Mouse (Mus musculus) liver, adult 2 months (tissue): ENCODE measurements at regions not wholly inside any gene's neighbourhood (a gene's known extent, or its start where the extent isn't known, plus 50 kb on each side); places are given as distances from the start of the nearest gene placed in this dataset.

Experiments used
- DNase-seq: peaks from one replicate; pipeline ENCODE4 v3.0.0-alpha.2; 2011; ENCODE audit warnings: low read depth, low spot score; ENCODE audit errors: extremely low read depth
- H3K27ac ChIP-seq: fragments of 200-500 bp; replicated peaks from 2 replicates; pipeline ENCODE4 v1.5.1; 2012; ENCODE audit warnings: low read depth, mild to moderate bottlenecking, control low read depth, inconsistent platforms, low read length; ENCODE audit not compliant: insufficient read depth
- H3K27me3 ChIP-seq: fragments of 200-500 bp; 2 replicates; pipeline ENCODE4 v1.6.1; 2012; ENCODE audit warnings: mild to moderate bottlenecking, moderate library complexity, low read length, inconsistent platforms; ENCODE audit not compliant: control insufficient read depth, insufficient read depth
- H3K36me3 ChIP-seq: fragments of 200-500 bp; 2 replicates; pipeline ENCODE4 v1.6.1; 2012; ENCODE audit warnings: low read length, inconsistent platforms; ENCODE audit not compliant: control insufficient read depth, insufficient read depth
- H3K4me1 ChIP-seq: fragments of 200-500 bp; 2 replicates; pipeline ENCODE4 v1.6.1; 2011; ENCODE audit warnings: low read length; ENCODE audit not compliant: control insufficient read depth, insufficient read depth
- H3K4me3 ChIP-seq: fragments of 200-500 bp; 2 replicates; pipeline ENCODE4 v1.5.1; 2011; ENCODE audit warnings: low read depth, mild to moderate bottlenecking, control low read depth, low read length, moderate library complexity; ENCODE audit not compliant: insufficient read depth
- H3K79me2 ChIP-seq: fragments of 200-500 bp; 2 replicates; pipeline ENCODE4 v1.6.1; 2012; ENCODE audit warnings: inconsistent platforms, mild to moderate bottlenecking, low read length, moderate library complexity; ENCODE audit not compliant: control insufficient read depth, insufficient read depth
- H3K9ac ChIP-seq: fragments of 200-500 bp; 2 replicates; pipeline ENCODE4 v1.6.1; 2012; ENCODE audit warnings: low read depth, mild to moderate bottlenecking, control low read depth, inconsistent platforms, low read length
- CTCF ChIP-seq: fragments of 200-500 bp; IDR thresholded peaks from 2 replicates; pipeline ENCODE4 v1.5.1; 2011; ENCODE audit warnings: low read depth, low read length, control low read depth
- POLR2A ChIP-seq: fragments of 200-500 bp; IDR thresholded peaks from 2 replicates; pipeline ENCODE4 v1.6.1; 2011; ENCODE audit warnings: low read length, control low read depth; ENCODE audit not compliant: insufficient read depth; ENCODE audit errors: extremely low read depth
- WGBS: fragments of 180-500 bp; shearing (Covaris S2); methylation state at CpG from one replicate; pipeline ENCODE4 v1.1.7; 2018; 5-methylcytosine and 5-hydroxymethylcytosine counted together

- Histone ChIP-seq H3K9ac (no peak overlapping the region), H3K27ac (no peak overlapping the region), H3K27me3 (no peaks in the 10 kb centered on the region), H3K79me2 (no peaks in the 10 kb centered on the region), H3K4me3 (no peak overlapping the region), H3K4me1 (no peaks in the 10 kb centered on the region), H3K36me3 (no peaks in the 10 kb centered on the region)
- TF ChIP-seq CTCF = no peak
- no peak for DNase-seq
- 85% methylated on average over 3 of the region's 3 CpGs for WGBS
Observed at GRCm38 (mm10) chr13:82000681-82001212, 217.9 kb downstream of the Cetn3 start.

GRCm38 (mm10) chr13:82005929-82006726, 223.3 kb downstream of the Cetn3 start:
- H3K27me3 ChIP-seq = no peaks in the 10 kb centered on the region
- H3K36me3 ChIP-seq = no peaks in the 10 kb centered on the region
- H3K9ac ChIP-seq = no peak overlapping the region
- 73% methylated on average over 7 of the region's 7 CpGs for WGBS
- TF ChIP-seq CTCF = no peak
- no peak for TF ChIP-seq POLR2A
- no peak overlapping the region for H3K27ac ChIP-seq
- H3K4me1 ChIP-seq = no peaks in the 10 kb centered on the region
- no peak for DNase-seq
- H3K4me3 ChIP-seq = no peak overlapping the region
- H3K79me2 ChIP-seq = no peaks in the 10 kb centered on the region

GRCm38 (mm10) chr13:82007222-82007621, 224.3 kb downstream of the Cetn3 start:
- Histone ChIP-seq H3K9ac (no peak overlapping the region), H3K4me1 (no peaks in the 10 kb centered on the region), H3K36me3 (no peaks in the 10 kb centered on the region), H3K79me2 (no peaks in the 10 kb centered on the region), H3K27ac (no peak overlapping the region), H3K4me3 (no peak overlapping the region), H3K27me3 (no peaks in the 10 kb centered on the region)
- no peak for DNase-seq
- no peak for TF ChIP-seq POLR2A
- TF ChIP-seq CTCF = no peak

GRCm38 (mm10) chr13:82039623-82040022, 256.7 kb downstream of the Cetn3 start:
- H3K9ac ChIP-seq = no peak overlapping the region
- H3K4me3 ChIP-seq = no peak overlapping the region
- no peaks in the 10 kb centered on the region for H3K4me1 ChIP-seq
- H3K36me3 ChIP-seq = no peaks in the 10 kb centered on the region
- DNase-seq = no peak
- no peaks in the 10 kb centered on the region for H3K27me3 ChIP-seq
- 31% methylated on average over 2 of the region's 2 CpGs for WGBS
- H3K79me2 ChIP-seq = no peaks in the 10 kb centered on the region
- no peak for TF ChIP-seq POLR2A
- 0 out of 2 replicates have a peak, but pooled peaks have one; percentile 9 for TF ChIP-seq CTCF
- H3K27ac ChIP-seq = no peak overlapping the region

- WGBS = 61% methylated on average over 3 of the region's 3 CpGs
- Histone ChIP-seq H3K9ac (no peak overlapping the region), H3K27me3 (no peaks in the 10 kb centered on the region), H3K36me3 (no peaks in the 10 kb centered on the region), H3K4me3 (no peak overlapping the region), H3K79me2 (no peaks in the 10 kb centered on the region), H3K4me1 (no peaks in the 10 kb centered on the region), H3K27ac (no peak overlapping the region)
- peak; percentile 8 for DNase-seq
- TF ChIP-seq CTCF = no peak
- no peak for TF ChIP-seq POLR2A
Observed at GRCm38 (mm10) chr13:82058131-82058731, 275.4 kb downstream of the Cetn3 start.

- H3K27me3 ChIP-seq = no peaks in the 10 kb centered on the region
- no peak for DNase-seq
- no peak overlapping the region for H3K27ac ChIP-seq
- 79% methylated on average over 3 of the region's 3 CpGs for WGBS
- no peaks in the 10 kb centered on the region for H3K4me1 ChIP-seq
- no peak overlapping the region for H3K9ac ChIP-seq
- H3K79me2 ChIP-seq = no peaks in the 10 kb centered on the region
- no peaks in the 10 kb centered on the region for H3K36me3 ChIP-seq
- H3K4me3 ChIP-seq = no peak overlapping the region
- no peak for TF ChIP-seq CTCF
- TF ChIP-seq POLR2A = no peak
Observed at GRCm38 (mm10) chr13:82058872-82059271, 276.0 kb downstream of the Cetn3 start.
